Mouse (Mus musculus): ENCODE measurements around the gene Ibsp.

DNA sequence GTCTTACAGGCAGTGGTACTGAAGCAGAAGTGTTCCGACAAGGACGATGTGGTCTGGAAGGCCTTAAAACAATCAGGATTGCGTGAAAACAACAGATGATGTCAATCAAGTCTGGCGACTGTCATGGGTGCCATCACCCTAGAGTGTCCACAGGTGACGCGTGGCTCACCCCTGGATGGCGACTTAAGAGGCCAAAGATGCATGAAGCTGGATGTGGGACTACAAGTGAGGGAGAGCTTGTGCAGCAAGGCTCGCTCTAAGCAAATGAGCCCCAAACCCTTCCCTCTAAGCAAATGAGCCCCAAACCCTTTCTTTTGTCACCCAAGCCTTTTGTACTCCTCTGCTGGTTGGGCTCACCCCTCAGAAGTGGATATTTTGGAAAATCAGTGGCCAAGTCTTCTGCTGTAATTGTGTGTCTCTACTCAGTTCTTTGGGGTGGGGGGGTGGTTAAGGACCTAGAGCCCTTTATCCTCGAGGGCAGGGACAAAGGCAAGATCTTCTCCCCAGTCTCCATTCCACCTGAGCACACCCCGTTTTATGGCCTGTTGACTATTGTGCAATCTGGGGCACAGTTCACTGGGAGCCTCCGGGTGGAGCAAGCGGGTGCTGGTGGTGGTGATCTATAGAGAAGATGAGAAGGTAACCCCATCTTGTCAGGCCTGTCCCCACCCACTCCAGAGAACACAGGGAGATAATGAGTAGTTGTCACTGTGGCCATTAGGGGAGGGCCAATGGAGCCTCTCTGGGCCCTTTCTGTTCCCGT lies 35.8 kb upstream of the Ibsp start:
- no peak for TF ChIP-seq EP300 (IDR thresholded peaks at IDR 0.05; ENCODE audit: insufficient read depth, low read depth, low read length)
- no peak for TF ChIP-seq CTCF (IDR thresholded peaks at IDR 0.05)
